Mouse (Mus musculus) bone marrow macrophage, adult 2 months (primary cell): ENCODE results near the gene Serpina1f.

Experiments
- CTCF ChIP-seq: IDR thresholded peaks from 2 replicates; pipeline ENCODE4 v1.5.1; 2012; ENCODE audit warnings: low read depth, mild to moderate bottlenecking, low read length, moderate library complexity
- POLR2A ChIP-seq: IDR thresholded peaks from 2 replicates; pipeline ENCODE4 v1.6.1; 2012; ENCODE audit warnings: mild to moderate bottlenecking, low read depth, low read length, borderline replicate concordance

DNA sequence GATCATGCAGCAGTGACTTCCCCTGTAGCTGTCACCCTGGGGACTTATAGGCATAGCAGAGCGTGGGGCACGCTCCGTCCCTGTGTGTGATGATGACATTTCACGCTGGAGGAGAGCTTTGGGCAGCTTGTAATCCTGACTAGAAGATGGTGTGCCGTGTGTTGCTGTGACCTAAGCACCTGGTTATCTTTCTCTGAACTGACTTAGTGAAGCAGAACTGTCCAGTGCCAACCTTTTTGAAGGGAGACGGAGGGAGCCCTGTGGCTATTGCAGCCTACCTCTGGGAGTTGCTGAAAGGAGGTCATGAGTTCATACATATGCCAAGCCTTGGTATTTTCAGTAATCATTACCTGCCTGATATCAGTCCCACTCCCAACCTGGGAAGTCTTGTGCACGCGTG, at the start of gene Serpina1f:
- TF ChIP-seq CTCF = no peak
- no peak for TF ChIP-seq POLR2A
